Mouse (Mus musculus) cortical plate, adult 2 months (tissue): ENCODE results near the gene Lrrc8c. TPM values are rescaled to one million over a fixed set of nuclear protein-coding genes. Genes with fewer than 3 reads are reported as not detected.
"Not testable (repeated sequence)": the region's sequence is repeated elsewhere in the genome, so short reads cannot be mapped to it uniquely, and the experiment has no call there.

ENCODE experiments used
- H3K27ac ChIP-seq: fragments of 200-500 bp; 2 replicates; pipeline ENCODE4 v1.5.1; 2012; ENCODE audit warnings: low read length, control low read depth, inconsistent platforms; ENCODE audit not compliant: insufficient read depth
- H3K4me1 ChIP-seq: fragments of 200-500 bp; 2 replicates; pipeline ENCODE4 v1.6.1; 2011; ENCODE audit warnings: low read length; ENCODE audit not compliant: control insufficient read depth, insufficient read depth
- H3K4me3 ChIP-seq: fragments of 200-500 bp; 2 replicates; pipeline ENCODE4 v1.5.1; 2011; ENCODE audit warnings: mild to moderate bottlenecking, low read length, control low read depth; ENCODE audit not compliant: insufficient read depth
- CTCF ChIP-seq: fragments of 200-500 bp; IDR thresholded peaks from 2 replicates; pipeline ENCODE4 v1.5.1; 2011; ENCODE audit warnings: mild to moderate bottlenecking, control low read depth, low read length; ENCODE audit not compliant: insufficient read depth; ENCODE audit errors: extremely low read depth
- POLR2A ChIP-seq: fragments of 200-500 bp; IDR thresholded peaks from 2 replicates; pipeline ENCODE4 v1.6.1; 2011; ENCODE audit warnings: mild to moderate bottlenecking, low read length, control low read depth; ENCODE audit not compliant: insufficient read depth; ENCODE audit errors: extremely low read depth
- polyA plus RNA-seq: library from polyadenylated mRNA; depleted of rRNA; stranded (reverse); fragments of >200 nt; gene quantifications from 2 replicates; pipeline ENCODE4 v1.2.3, GENCODE M21; 2012

The Lrrc8c gene
- polyA plus RNA-seq, 1 experiment, result 14.0 TPM

GRCm38 (mm10) chr5:105625504-105626150 lies 106.4 kb downstream of the Lrrc8c start:
- Histone ChIP-seq H3K4me1 (peaks cover 2% of the 10 kb centered on the region; the same call in 1 of the 2 replicates), H3K4me3 (no peak overlapping the region), H3K27ac (no peak overlapping the region)
- TF ChIP-seq CTCF (no peak), POLR2A (no peak)

DNA sequence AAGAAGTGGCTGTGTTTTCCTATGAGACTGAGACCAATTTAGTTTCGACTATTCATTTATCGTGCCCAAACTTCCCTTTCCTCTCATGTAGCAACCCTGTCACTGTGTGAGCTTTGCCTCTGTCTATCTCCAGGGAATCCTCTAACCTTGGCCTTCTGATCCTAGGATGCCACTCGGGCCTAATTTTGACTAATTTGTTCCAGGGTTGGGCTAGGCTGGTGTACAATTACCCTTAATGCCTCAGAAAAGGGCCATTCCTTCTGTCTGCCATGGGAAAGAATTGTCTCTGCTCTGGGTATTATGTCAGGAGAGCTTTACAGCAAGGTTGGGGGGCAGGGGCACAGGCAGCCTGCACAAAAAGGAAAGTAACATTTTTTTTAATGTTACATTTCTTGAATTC lies 107.2 kb downstream of the Lrrc8c start:
- no peak overlapping the region for H3K27ac ChIP-seq
- no peak for TF ChIP-seq POLR2A
- TF ChIP-seq CTCF, result no peak
- no peak overlapping the region for H3K4me3 ChIP-seq
- no peaks in the 10 kb centered on the region for H3K4me1 ChIP-seq

- no peaks in the 10 kb centered on the region for H3K4me1 ChIP-seq
- no peak overlapping the region for H3K4me3 ChIP-seq
- no peak overlapping the region for H3K27ac ChIP-seq
- TF ChIP-seq POLR2A (no peak), CTCF (no peak)
These were observed 107.9 kb downstream of the Lrrc8c start for GRCm38 (mm10) chr5:105627093-105627492.

DNA sequence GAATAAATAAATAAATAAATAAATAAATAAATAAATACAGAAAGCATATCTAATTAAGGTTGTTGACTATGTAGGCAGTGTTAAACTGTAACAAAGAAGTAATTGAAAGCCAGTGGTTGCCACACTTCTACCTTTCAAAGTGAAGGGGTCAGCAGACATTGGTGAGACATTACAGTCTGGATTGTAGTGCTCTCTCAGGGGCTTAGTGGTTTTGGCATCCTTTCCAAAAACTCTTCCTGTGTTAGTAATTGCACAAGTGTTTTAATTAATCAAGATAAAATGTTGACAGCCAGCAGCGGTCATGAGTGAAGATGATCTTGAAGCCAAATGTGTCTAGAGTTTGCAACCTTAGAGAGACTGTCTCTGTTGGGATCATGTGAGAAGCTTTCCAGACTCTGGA lies 110.8 kb downstream of the Lrrc8c start:
- Histone ChIP-seq H3K4me1 (no peaks in the 10 kb centered on the region), H3K27ac (no peak overlapping the region), H3K4me3 (no peak overlapping the region)
- TF ChIP-seq POLR2A (no peak), CTCF (no peak)

DNA sequence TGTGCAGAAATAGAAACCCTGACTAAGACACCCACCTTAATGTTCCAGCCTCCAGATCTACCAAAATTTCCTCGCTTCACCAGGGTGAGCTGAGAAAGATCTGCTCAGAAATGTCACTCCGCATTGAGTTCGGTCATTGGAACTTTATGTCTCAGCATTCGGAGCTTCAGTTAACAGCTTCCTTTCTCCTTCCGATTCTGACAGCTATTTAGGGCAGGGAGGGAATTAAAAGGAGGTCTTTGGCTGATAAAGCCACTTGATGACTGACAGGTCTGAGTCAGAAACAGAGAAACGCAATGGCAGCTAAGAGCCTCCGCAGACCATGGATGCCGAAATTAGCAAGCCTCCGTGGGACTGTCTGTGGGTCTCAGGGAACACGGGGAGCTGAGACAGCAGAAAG lies 112.9 kb downstream of the Lrrc8c start:
- Histone ChIP-seq H3K4me1 (no peaks in the 10 kb centered on the region), H3K27ac (no peak overlapping the region), H3K4me3 (no peak overlapping the region)
- TF ChIP-seq CTCF (no peak), POLR2A (no peak)

DNA sequence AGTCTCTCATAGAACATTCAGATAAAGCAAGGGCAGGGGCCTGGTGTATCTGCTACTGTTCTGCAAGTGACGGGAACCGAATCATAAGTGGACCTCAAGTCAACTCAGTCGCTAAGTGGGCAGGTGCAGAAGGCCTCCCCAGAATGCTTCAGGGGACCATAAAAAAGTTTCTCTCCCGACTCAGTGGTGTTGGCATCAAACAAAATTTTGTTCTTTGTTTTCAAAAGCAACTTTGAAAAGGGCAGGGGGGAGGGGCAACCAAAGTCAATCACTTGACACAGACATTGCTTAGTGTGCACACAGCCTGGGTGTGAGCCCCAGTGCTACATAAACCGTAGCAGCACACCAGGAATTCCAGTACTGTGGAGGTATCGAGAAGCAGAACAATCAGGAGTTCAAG lies 116.4 kb downstream of the Lrrc8c start:
- Histone ChIP-seq H3K4me3 (no peak overlapping the region), H3K27ac (no peak overlapping the region), H3K4me1 (no peaks in the 10 kb centered on the region)
- TF ChIP-seq CTCF (no peak), POLR2A (no peak)

DNA sequence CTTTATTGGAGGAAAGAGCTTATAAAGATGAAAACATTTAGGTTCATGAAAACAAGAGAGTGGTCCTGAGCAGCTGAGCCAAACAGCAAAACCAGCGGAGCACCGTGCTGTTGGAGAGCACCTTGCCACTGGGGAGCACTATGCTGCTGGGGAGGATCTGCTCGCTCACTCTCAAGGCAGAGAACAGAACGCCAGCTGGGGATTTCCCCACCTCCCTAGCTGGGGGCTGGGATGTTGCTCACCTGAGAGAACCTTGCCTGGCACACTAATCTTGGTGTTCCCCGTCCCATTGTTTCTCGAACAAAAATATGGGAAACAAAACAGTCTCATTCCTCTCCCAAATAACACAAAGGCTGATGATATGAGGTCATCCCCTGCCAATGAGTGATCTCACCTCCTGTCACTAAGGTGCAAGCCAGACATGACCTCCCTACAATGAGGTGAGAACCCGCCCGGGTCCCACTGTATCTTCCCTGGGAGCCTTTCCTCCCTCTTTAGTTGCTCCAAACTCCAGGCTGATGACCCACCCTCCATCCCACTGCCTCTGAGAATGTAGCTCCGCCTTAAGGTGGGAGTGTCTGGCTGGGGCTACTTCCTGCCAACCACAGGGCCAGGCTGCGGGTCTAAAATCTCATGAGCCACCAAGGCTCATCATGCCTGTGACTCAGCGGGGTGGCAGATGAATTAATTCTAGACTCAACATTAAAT lies 117.5 kb downstream of the Lrrc8c start:
- Histone ChIP-seq H3K27ac (no peak overlapping the region), H3K4me3 (no peak overlapping the region), H3K4me1 (no peaks in the 10 kb centered on the region)
- TF ChIP-seq CTCF, result no peak
- no peak for TF ChIP-seq POLR2A

DNA sequence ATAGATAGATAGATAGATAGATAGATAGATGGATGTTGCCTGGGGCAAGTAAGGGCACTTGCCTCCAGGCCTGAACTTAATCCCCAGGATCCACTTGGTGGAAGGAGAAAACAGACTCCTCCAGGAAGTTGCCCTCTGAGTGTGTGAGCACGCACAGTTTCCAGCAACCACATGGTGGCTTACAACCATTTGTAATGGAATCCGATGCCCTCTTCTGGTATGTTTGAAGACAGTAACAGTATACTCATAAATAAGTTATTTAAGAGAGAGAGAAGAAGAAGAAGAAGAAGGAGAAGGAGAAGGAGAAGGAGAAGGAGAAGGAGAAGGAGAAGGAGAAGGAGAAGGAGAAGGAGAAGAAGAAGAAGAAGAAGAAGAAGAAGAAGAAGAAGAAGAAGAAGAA lies 119.1 kb downstream of the Lrrc8c start:
- not testable (repeated sequence) for H3K27ac ChIP-seq, H3K4me3 ChIP-seq, H3K4me1 ChIP-seq

- no peak overlapping the region for H3K27ac ChIP-seq
- H3K4me3 ChIP-seq, result no peak overlapping the region
- TF ChIP-seq CTCF, result no peak
- TF ChIP-seq POLR2A, result no peak
- H3K4me1 ChIP-seq, result no peaks in the 10 kb centered on the region
These were observed 119.7 kb downstream of the Lrrc8c start for GRCm38 (mm10) chr5:105638916-105639315.

DNA sequence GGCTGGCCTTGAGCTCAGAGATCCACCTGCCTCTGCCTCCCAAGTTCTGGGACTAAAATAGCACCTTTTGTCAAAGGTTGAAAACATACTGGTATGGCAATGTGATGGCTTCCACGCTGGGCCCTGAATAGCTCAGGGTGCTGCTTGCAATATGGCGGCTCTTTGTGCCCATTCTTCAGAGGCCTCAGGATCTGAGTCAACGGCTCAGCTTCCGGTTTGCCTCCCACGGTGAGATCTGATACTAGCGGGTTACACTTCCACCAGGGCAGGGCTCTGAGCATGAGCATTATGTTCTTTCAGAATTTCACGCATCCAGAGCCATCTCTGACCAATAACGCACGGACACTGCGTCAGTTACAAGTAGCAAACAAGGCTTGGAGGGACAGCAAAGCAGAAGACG lies 120.2 kb downstream of the Lrrc8c start:
- no peaks in the 10 kb centered on the region for H3K4me1 ChIP-seq
- no peak overlapping the region for H3K4me3 ChIP-seq
- TF ChIP-seq CTCF (no peak), POLR2A (no peak)
- H3K27ac ChIP-seq, result no peak overlapping the region

DNA sequence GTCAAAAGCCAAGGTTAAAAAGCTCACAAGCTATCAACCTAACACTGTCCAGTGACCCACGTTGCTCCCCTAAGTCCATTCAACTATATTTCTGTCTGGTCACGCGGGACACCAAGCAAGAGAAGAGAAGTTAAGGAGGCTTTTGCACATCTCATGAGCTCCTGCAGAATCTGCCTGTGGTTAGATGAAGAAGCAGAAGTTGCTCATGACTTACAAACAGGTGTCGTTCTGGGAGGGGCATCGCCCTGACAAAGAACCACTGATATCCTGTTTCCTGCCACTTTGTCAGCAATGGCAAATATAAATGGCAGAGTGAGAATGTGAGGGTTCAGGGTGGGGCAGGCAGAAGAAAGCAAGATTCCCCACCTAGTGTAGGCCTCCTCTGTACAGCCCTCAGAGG lies 123.3 kb downstream of the Lrrc8c start:
- no peak overlapping the region for H3K27ac ChIP-seq
- no peaks in the 10 kb centered on the region; the same call in 1 of the 2 replicates for H3K4me1 ChIP-seq
- no peak overlapping the region for H3K4me3 ChIP-seq
- TF ChIP-seq CTCF (no peak), POLR2A (no peak)
